Mouse (Mus musculus) lung, postnatal 0 days (tissue): Measurements from ENCODE around the gene Olfr1410.

Source experiments
- CTCF ChIP-seq: IDR thresholded peaks from 2 replicates; pipeline ENCODE4 v1.5.1; 2016; ENCODE audit warnings: antibody characterized with exemption, mild to moderate bottlenecking
- EP300 ChIP-seq: IDR thresholded peaks from 2 replicates; pipeline ENCODE4 v1.6.1; 2016; ENCODE audit warnings: antibody characterized with exemption, mild to moderate bottlenecking, control low read depth

DNA sequence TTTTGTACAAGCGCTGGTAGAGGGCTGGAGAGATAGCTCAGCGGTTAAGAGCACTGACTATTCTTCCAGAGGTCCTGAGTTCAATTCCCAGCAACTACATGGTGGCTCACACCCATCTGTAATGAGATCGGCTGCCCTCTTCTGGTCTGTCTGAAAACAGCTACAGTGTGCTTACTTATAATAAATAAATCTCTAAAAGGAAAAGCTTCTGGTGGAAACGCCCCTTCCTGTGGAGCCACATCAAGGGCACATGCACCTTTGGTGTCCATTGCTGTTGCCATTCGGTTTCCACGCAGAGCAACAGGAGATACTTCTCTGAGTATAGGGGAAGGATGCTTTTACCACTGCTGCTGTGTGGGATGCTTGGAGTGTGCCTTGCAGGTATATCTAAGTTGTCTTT lies 27.4 kb downstream of the Olfr1410 start:
- TF ChIP-seq CTCF: 0 out of 2 replicates have a peak, but pooled peaks have one; percentile 4
- TF ChIP-seq EP300: no peak
